Mouse (Mus musculus) spleen, adult 2 months (tissue): ENCODE measurements around the gene Tnrc6a. TPM values are rescaled to one million over a fixed set of nuclear protein-coding genes. Genes with fewer than 3 reads are reported as not detected.

ENCODE experiments used
- DNase-seq, 2 experiments: peaks; one replicate each; pipeline versions ENCODE4 v3.0.0 to v3.0.0-alpha.2; 2012 to 2021; ENCODE audit warnings: low spot score in 2 of 2, low read depth in 1 of 2
- H3K27ac ChIP-seq: fragments of 200-500 bp; 2 replicates; pipeline ENCODE4 v1.5.1; 2012; ENCODE audit warnings: low read length, inconsistent platforms; ENCODE audit not compliant: insufficient read depth
- H3K27me3 ChIP-seq: fragments of 200-500 bp; 2 replicates; pipeline ENCODE4 v1.6.1; 2012; ENCODE audit warnings: mild to moderate bottlenecking, moderate library complexity, low read length, inconsistent platforms; ENCODE audit not compliant: control insufficient read depth, insufficient read depth
- H3K36me3 ChIP-seq: fragments of 200-500 bp; 2 replicates; pipeline ENCODE4 v1.6.1; 2012; ENCODE audit warnings: mild to moderate bottlenecking, low read length, inconsistent platforms; ENCODE audit not compliant: control insufficient read depth, insufficient read depth
- H3K4me1 ChIP-seq: fragments of 200-500 bp; 2 replicates; pipeline ENCODE4 v1.6.1; 2011; ENCODE audit warnings: inconsistent platforms; ENCODE audit not compliant: control insufficient read depth, insufficient read depth, insufficient read length
- H3K4me3 ChIP-seq: fragments of 200-500 bp; 2 replicates; pipeline ENCODE4 v1.5.1; 2011; ENCODE audit warnings: mild to moderate bottlenecking, inconsistent platforms; ENCODE audit not compliant: insufficient read depth, insufficient read length; ENCODE audit errors: extremely low read depth
- CTCF ChIP-seq: fragments of 200-500 bp; IDR thresholded peaks from 2 replicates; pipeline ENCODE4 v1.5.1; 2011; ENCODE audit warnings: mild to moderate bottlenecking, inconsistent platforms; ENCODE audit not compliant: insufficient read depth, insufficient read length, insufficient replicate concordance; ENCODE audit errors: extremely low read depth
- POLR2A ChIP-seq: fragments of 200-500 bp; IDR thresholded peaks from 2 replicates; pipeline ENCODE4 v1.6.1; 2011; ENCODE audit warnings: low read depth, low read length, inconsistent platforms
- WGBS: fragments of 180-500 bp; shearing (Covaris S2); methylation state at CpG from one replicate; pipeline ENCODE4 v1.1.7; 2018; 5-methylcytosine and 5-hydroxymethylcytosine counted together
- polyA plus RNA-seq: library from polyadenylated mRNA; depleted of rRNA; stranded (reverse); fragments of >200 nt; gene quantifications from 2 replicates; pipeline ENCODE4 v1.2.3, GENCODE M21; 2012

Tnrc6a gene
- polyA plus RNA-seq, 1 experiment = 33.2 TPM

DNA sequence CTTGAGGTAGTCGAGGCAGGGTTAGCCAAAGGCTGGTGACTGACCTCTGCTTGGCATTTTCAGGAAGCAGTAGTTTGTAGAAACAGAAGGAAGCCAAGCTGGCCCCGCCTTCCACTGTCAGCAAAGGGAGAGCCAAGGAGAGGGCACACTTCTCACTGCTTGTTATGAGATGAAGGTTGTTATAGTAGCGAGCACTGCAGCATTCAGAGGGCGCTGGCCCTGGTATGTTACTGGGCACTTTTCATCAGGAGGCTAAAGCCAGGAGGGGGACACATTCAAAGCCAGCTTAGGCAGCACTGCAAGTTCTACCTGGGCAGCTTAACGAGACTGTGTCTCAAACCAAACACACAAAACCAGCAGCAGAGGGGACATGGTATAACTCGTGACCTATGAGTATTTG is 83.9 kb downstream of the Tnrc6a start:
- no peaks in the 10 kb centered on the region for H3K4me1 ChIP-seq
- WGBS = 64% methylated on average over 6 of the region's 6 CpGs
- H3K27ac ChIP-seq = no peak overlapping the region
- DNase-seq = no peak
- no peak overlapping the region for H3K4me3 ChIP-seq
- no peaks in the 10 kb centered on the region for H3K36me3 ChIP-seq
- H3K27me3 ChIP-seq = 0 out of 2 replicates have a peak, but pooled peaks cover 1% of the 10 kb centered on the region
- no peak for TF ChIP-seq POLR2A
- TF ChIP-seq CTCF = no peak

DNA sequence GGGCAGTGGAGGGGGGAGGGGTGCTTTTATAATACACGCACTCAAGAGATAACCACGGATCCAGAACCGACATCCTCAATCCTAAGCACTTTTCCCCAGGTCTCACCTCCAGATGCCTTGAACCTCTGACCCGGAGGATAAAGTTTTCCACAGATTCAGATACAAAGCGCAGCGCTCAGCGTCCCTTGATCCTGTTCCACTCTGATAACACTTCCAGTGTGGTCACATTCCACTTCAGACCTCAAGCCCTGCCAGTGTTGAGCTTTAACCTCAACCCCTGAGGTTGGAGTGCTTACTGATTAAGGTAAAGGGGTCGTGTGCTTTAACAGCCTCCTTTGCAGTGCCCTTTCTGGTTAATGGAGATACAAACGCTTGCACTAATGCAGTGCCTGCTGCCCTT is 86.2 kb downstream of the Tnrc6a start:
- no peak for DNase-seq
- Histone ChIP-seq H3K36me3 (no peaks in the 10 kb centered on the region), H3K4me3 (no peak overlapping the region), H3K27me3 (0 out of 2 replicates have a peak, but pooled peaks cover 1% of the 10 kb centered on the region), H3K4me1 (no peaks in the 10 kb centered on the region), H3K27ac (no peak overlapping the region)
- TF ChIP-seq CTCF (no peak), POLR2A (no peak)
- WGBS = 80% methylated on average over 9 of the region's 9 CpGs

DNA sequence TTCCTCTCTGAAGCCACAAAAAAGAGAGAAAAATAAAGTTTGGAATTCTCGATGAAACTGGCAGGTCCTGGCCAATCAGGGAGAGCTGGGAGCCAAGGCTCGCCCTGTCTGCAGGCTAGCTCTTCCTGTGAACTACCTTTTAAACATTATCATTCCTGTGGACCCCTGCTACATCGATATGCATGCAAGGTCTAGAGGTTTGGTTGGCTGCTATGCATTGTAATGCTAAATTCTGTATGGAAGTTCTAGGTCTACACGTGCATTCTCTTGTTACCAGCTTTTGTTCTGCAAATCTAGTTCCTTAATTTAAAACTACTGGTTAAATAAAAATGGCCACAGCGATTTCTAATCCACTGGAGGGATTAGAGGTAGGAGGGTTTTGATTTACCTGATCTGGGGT is 87.8 kb downstream of the Tnrc6a start:
- H3K27ac ChIP-seq = no peak overlapping the region
- TF ChIP-seq CTCF (no peak), POLR2A (no peak)
- H3K4me1 ChIP-seq = no peaks in the 10 kb centered on the region
- 54% methylated on average over 5 of the region's 5 CpGs for WGBS
- H3K36me3 ChIP-seq = no peaks in the 10 kb centered on the region
- 0 out of 2 replicates have a peak, but pooled peaks cover 1% of the 10 kb centered on the region for H3K27me3 ChIP-seq
- H3K4me3 ChIP-seq = no peak overlapping the region
- DNase-seq = no peak

DNA sequence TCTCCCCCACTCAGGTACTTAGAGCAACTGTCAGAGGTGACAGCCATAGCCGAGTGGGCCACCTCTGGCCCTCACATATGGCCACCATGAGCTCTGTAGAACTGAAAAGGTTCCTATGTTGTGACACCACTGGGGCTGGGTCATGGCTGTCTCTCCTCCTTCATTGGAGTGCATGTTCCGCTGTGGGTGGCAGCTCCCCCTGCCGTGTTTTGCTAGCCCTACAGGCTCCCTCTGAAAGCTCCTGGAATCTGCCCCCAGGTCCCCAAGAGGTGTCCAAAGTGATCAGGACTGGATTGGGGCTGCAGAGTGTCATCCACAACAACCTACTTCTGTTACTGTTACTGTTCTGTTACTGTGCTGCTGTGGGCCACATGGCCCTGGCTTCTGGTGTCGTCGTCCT is 88.6 kb downstream of the Tnrc6a start:
- 77% methylated on average over 5 of the region's 5 CpGs for WGBS
- H3K4me1 ChIP-seq = no peaks in the 10 kb centered on the region

DNA sequence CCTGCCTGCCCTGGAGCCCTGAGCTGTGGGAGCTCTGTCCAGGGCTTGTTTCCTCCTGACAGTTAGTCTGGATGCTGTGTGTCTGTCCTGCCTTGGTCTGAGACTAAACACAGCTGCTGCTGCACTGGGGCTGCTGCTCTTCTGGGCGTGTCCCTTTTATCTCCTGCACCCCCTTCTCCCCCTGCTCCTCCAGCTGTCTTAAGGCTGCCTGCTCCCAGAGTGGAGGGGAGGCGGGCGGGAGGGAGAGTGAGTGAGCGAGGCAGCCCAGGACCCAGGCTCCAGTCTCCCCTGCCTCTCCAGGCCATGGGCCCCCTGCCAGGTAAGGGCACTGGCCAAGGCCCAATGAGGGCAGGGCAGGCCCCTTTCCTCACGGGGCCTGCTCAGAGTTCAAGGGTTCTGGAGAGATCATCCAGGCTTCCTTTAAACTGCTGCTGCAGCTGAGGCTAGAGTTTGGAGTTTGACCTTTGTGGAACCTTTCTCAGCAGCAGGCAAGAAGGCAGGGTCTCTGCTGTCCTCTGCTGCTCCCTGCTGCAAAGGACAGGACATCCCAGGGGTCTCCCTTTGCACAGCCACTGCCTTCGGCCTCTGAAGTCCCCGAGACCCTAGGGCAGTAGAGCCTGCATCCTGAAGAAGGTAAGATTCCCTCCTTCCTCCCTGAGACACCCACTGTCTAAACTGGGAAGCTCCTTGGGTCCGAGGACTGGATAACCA is 90.8 kb downstream of the Tnrc6a start, which contains the start of gene Slc5a11:
Gene Slc5a11, plus strand, starts transcription at position 416 of the 711 bp plus-strand sequence.
- H3K27ac ChIP-seq = no peak within 1 kb of the TSS
- 0 out of 2 replicates have a peak, but pooled peaks cover 1% of the 10 kb centered on the region for H3K27me3 ChIP-seq
- no peak for DNase-seq
- WGBS = 76% methylated on average over 8 of the region's 8 CpGs
- TF ChIP-seq POLR2A = no peak
- TF ChIP-seq CTCF = no peak
- no peaks in the 10 kb centered on the region for H3K4me1 ChIP-seq
- H3K36me3 ChIP-seq = no peaks in the 10 kb centered on the region
- H3K4me3 ChIP-seq = no peak within 1 kb of the TSS

More for the DNA sequence above, 88.6 kb downstream of the Tnrc6a start:
- no peak for DNase-seq
- 0 out of 2 replicates have a peak, but pooled peaks cover 1% of the 10 kb centered on the region for H3K27me3 ChIP-seq
- no peak overlapping the region for H3K4me3 ChIP-seq
- no peak for TF ChIP-seq CTCF
- no peak for TF ChIP-seq POLR2A
- H3K36me3 ChIP-seq = no peaks in the 10 kb centered on the region
- no peak overlapping the region for H3K27ac ChIP-seq

DNA sequence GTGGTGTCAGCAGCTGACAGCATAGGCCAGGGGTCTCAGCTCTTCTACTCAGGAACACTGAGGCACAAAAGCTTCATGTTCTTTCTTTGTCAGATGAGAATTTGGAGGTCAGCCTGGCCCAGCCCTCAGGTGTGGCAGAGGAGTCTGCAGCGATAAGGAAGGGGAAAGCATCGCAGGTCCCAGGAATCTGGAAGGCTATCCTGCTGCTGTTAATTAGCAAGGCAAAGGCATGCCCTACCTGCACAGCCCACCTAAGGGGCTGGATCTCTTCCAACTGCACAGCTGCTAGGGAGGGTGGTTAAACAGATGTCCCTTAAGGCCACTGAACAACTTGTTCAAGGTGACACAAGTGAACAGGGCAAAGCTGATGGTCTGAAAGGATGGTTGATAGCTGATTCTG is 91.5 kb downstream of the Tnrc6a start:
- WGBS = 96% methylated on average over 2 of the region's 2 CpGs
- H3K4me3 ChIP-seq = no peak overlapping the region

More for the DNA sequence above, 91.5 kb downstream of the Tnrc6a start:
- DNase-seq = no peak
- TF ChIP-seq POLR2A (no peak), CTCF (no peak)
- H3K4me1 ChIP-seq = no peaks in the 10 kb centered on the region
- H3K36me3 ChIP-seq = no peaks in the 10 kb centered on the region
- no peak overlapping the region for H3K27ac ChIP-seq
- H3K27me3 ChIP-seq = 0 out of 2 replicates have a peak, but pooled peaks cover 1% of the 10 kb centered on the region
